Mouse (Mus musculus) liver, postnatal 0 days (tissue): ENCODE measurements around the gene Ripply3. TPM values are rescaled to one million over a fixed set of nuclear protein-coding genes. Genes with fewer than 3 reads are reported as not detected.
"Not testable (repeated sequence)": the region's sequence is repeated elsewhere in the genome, so short reads cannot be mapped to it uniquely, and the experiment has no call there.

ENCODE experiments used
- ATAC-seq: fragments of 200-750 bp; cut with Nextera tagmentation; 2 replicates; pipeline ENCODE4 v1.8.0; 2017; ENCODE audit warnings: mild to moderate bottlenecking, moderate library complexity
- DNase-seq: peaks from one replicate; pipeline ENCODE4 v3.0.0-alpha.2; 2016
- H3K27ac ChIP-seq: fragments of 300-500 bp; sonication (generic); 2 replicates; pipeline ENCODE4 v1.5.1; 2014; ENCODE audit warnings: antibody characterized with exemption, moderate library complexity, mild to moderate bottlenecking, low read depth
- H3K27me3 ChIP-seq: fragments of 300-500 bp; sonication (generic); 2 replicates; pipeline ENCODE4 v1.6.1; 2014; ENCODE audit warnings: low read length, control low read depth, mixed read lengths; ENCODE audit not compliant: insufficient read depth
- H3K36me3 ChIP-seq: fragments of 300-500 bp; sonication (generic); replicated peaks from 2 replicates; pipeline ENCODE4 v1.6.1; 2014; ENCODE audit warnings: mild to moderate bottlenecking, control low read depth, low read length, moderate library complexity, mixed read lengths; ENCODE audit not compliant: insufficient read depth
- H3K4me1 ChIP-seq: fragments of 300-500 bp; sonication (generic); 2 replicates; pipeline ENCODE4 v1.6.1; 2014; ENCODE audit warnings: antibody characterized with exemption, mild to moderate bottlenecking, control low read depth; ENCODE audit not compliant: insufficient read depth
- H3K4me2 ChIP-seq: fragments of 300-500 bp; sonication (generic); 2 replicates; pipeline ENCODE4 v1.6.1; 2014; ENCODE audit warnings: low read depth, mild to moderate bottlenecking, low read length, moderate library complexity, mixed read lengths
- H3K4me3 ChIP-seq: fragments of 300-500 bp; sonication (generic); 2 replicates; pipeline ENCODE4 v1.5.1; 2014; ENCODE audit warnings: low read depth, low read length
- H3K9ac ChIP-seq: fragments of 300-500 bp; sonication (generic); replicated peaks from 2 replicates; pipeline ENCODE4 v1.6.1; 2014; ENCODE audit warnings: mild to moderate bottlenecking, moderate library complexity
- H3K9me3 ChIP-seq: fragments of 300-500 bp; sonication (generic); 2 replicates; pipeline ENCODE4 v1.6.1; 2016; ENCODE audit warnings: mild to moderate bottlenecking, control low read depth, low read length, mixed read lengths
- CTCF ChIP-seq: sonication (generic); IDR thresholded peaks from 2 replicates; pipeline ENCODE4 v1.5.1; 2016; ENCODE audit warnings: antibody characterized with exemption, low read depth
- EP300 ChIP-seq: IDR thresholded peaks from 2 replicates; pipeline ENCODE4 v1.6.1; 2016; ENCODE audit warnings: antibody characterized with exemption, low read depth, mild to moderate bottlenecking
- WGBS: fragments of 180-500 bp; shearing (Covaris S2); extraction: QIAGEN DNeasy Blood & Tissue Kit; methylation state at CpG from one replicate; pipeline ENCODE4 v1.1.7; 2014; ENCODE audit not compliant: insufficient replicate concordance; 5-methylcytosine and 5-hydroxymethylcytosine counted together
- polyA plus RNA-seq: library from polyadenylated mRNA; unstranded; fragments of >200 nt; fragmentation: Nextera tagmentation; extraction: Ambion mirVana; gene quantifications from 2 replicates; pipeline ENCODE4 v1.2.1, GENCODE M21; 2015

Ripply3 gene
- polyA plus RNA-seq, 1 experiment from 2014 or later: 1.4 TPM

- no peak for DNase-seq
- TF ChIP-seq EP300: no peak
- TF ChIP-seq CTCF: no peak
- Histone ChIP-seq H3K9me3 (no peaks in the 10 kb centered on the region), H3K9ac (no peak overlapping the region), H3K4me1 (no peaks in the 10 kb centered on the region), H3K4me3 (no peak overlapping the region), H3K27me3 (no peaks in the 10 kb centered on the region), H3K4me2 (no peak overlapping the region), H3K27ac (no peak overlapping the region), H3K36me3 (no peaks in the 10 kb centered on the region)
- no peak for ATAC-seq
- 55% methylated on average over 5 of the region's 5 CpGs for WGBS
These were observed 7.4 kb downstream of the Ripply3 start for GRCm38 (mm10) chr16:94335656-94336055.

- H3K9ac ChIP-seq, H3K4me3 ChIP-seq: not testable (repeated sequence)
- 87% methylated on average over 18 of the region's 22 CpGs for WGBS
These were observed 11.2 kb downstream of the Ripply3 start for GRCm38 (mm10) chr16:94339164-94340160.

GRCm38 (mm10) chr16:94345733-94346132, 17.5 kb downstream of the Ripply3 start:
- DNase-seq: no peak
- H3K4me1 ChIP-seq: peaks cover 5% of the 10 kb centered on the region; the same call in 1 of the 2 replicates
- 67% methylated on average over 1 of the region's 1 CpGs for WGBS
- H3K4me3 ChIP-seq: no peak overlapping the region
- no peak for ATAC-seq
- no peak overlapping the region for H3K4me2 ChIP-seq
- no peaks in the 10 kb centered on the region for H3K9me3 ChIP-seq
- no peaks in the 10 kb centered on the region for H3K27me3 ChIP-seq
- H3K27ac ChIP-seq: no peak overlapping the region
- H3K9ac ChIP-seq: no peak overlapping the region
- TF ChIP-seq EP300 (no peak), CTCF (no peak)
- no peaks in the 10 kb centered on the region for H3K36me3 ChIP-seq

More at GRCm38 (mm10) chr16:94339164-94340160, 11.2 kb downstream of the Ripply3 start:
- H3K27ac ChIP-seq, H3K4me2 ChIP-seq, H3K4me1 ChIP-seq, H3K27me3 ChIP-seq, H3K36me3 ChIP-seq, DNase-seq, ATAC-seq, H3K9me3 ChIP-seq: not testable (repeated sequence)

- Histone ChIP-seq H3K9me3 (no peaks in the 10 kb centered on the region), H3K9ac (no peak overlapping the region), H3K4me3 (no peak overlapping the region), H3K36me3 (no peaks in the 10 kb centered on the region), H3K27ac (peak overlapping the region; percentile 86), H3K4me1 (peaks cover 5% of the 10 kb centered on the region; the same call in 1 of the 2 replicates), H3K4me2 (no peak overlapping the region), H3K27me3 (no peaks in the 10 kb centered on the region)
- DNase-seq (no peak), ATAC-seq (peak; percentile 96)
- TF ChIP-seq EP300 (no peak; the same call in 1 of the 2 replicates), CTCF (peak; percentile 44)
- 43% methylated on average over 7 of the region's 7 CpGs for WGBS
These were observed 19.0 kb downstream of the Ripply3 start for GRCm38 (mm10) chr16:94347080-94347731.

- no peaks in the 10 kb centered on the region for H3K27me3 ChIP-seq
- no peaks in the 10 kb centered on the region for H3K36me3 ChIP-seq
- no peak overlapping the region for H3K27ac ChIP-seq
- TF ChIP-seq EP300: no peak
- TF ChIP-seq CTCF: no peak
- WGBS: 77% methylated on average over 2 of the region's 2 CpGs
- H3K4me3 ChIP-seq: no peak overlapping the region
- no peak overlapping the region for H3K4me2 ChIP-seq
- peaks cover 5% of the 10 kb centered on the region; the same call in 1 of the 2 replicates for H3K4me1 ChIP-seq
- H3K9ac ChIP-seq: no peak overlapping the region
- DNase-seq (no peak), ATAC-seq (no peak)
- no peaks in the 10 kb centered on the region for H3K9me3 ChIP-seq
These were observed 20.6 kb downstream of the Ripply3 start for GRCm38 (mm10) chr16:94348779-94349178.

GRCm38 (mm10) chr16:94349588-94350286, 21.5 kb downstream of the Ripply3 start:
- no peak overlapping the region for H3K9ac ChIP-seq
- no peaks in the 10 kb centered on the region for H3K36me3 ChIP-seq
- no peak overlapping the region for H3K4me2 ChIP-seq
- H3K4me1 ChIP-seq: peaks cover 5% of the 10 kb centered on the region; the same call in 1 of the 2 replicates
- no peaks in the 10 kb centered on the region for H3K27me3 ChIP-seq
- no peak for ATAC-seq
- no peak overlapping the region for H3K27ac ChIP-seq
- no peaks in the 10 kb centered on the region for H3K9me3 ChIP-seq
- WGBS: 59% methylated on average over 11 of the region's 11 CpGs
- DNase-seq: no peak
- TF ChIP-seq CTCF (no peak), EP300 (no peak)
- H3K4me3 ChIP-seq: no peak overlapping the region
